Mouse (Mus musculus) hindbrain, embryonic 12.5 days (tissue): ENCODE measurements around the gene Vmn2r86. TPM values are rescaled to one million over a fixed set of nuclear protein-coding genes. Genes with fewer than 3 reads are reported as not detected.

Experiments
- polyA plus RNA-seq: library from polyadenylated mRNA; unstranded; fragments of >200 nt; fragmentation: Nextera tagmentation; extraction: Ambion mirVana; gene quantifications from 2 replicates; pipeline ENCODE4 v1.2.1, GENCODE M21; 2016

Gene Vmn2r86
- polyA plus RNA-seq, 1 experiment from 2014 or later = not detected

Other genes starting within 250 kb of the Vmn2r86 start
- not detected in 2 replicates for gene Olfr827, start 241.6 kb downstream of the Vmn2r86 start, polyA plus RNA-seq
- 7.8 and 8.6 TPM in 2 replicates for gene Neurod4, start 175.8 kb downstream of the Vmn2r86 start, polyA plus RNA-seq
- 0.31 TPM in 1 of 2 replicates, not detected in the other for gene Tespa1, start 133.2 kb downstream of the Vmn2r86 start, polyA plus RNA-seq
- gene Vmn2r84, start 61.7 kb downstream of the Vmn2r86 start, polyA plus RNA-seq = not detected in 2 replicates
- not detected in 2 replicates for gene Vmn2r85, start 26.3 kb downstream of the Vmn2r86 start, polyA plus RNA-seq
- not detected in 2 replicates for gene Vmn2r87, start 41.3 kb upstream of the Vmn2r86 start, polyA plus RNA-seq